Mouse (Mus musculus): ENCODE data around the gene Rmi2.

The Rmi2 gene

GRCm38 (mm10) chr16:10925591-10926180 is 90.8 kb downstream of the Rmi2 start:
- DNase-seq (ENCODE audit: low read depth) = no peak

- no peak for DNase-seq (ENCODE audit: low read depth)
Measured at GRCm38 (mm10) chr16:10927026-10927425, 92.2 kb downstream of the Rmi2 start.

GRCm38 (mm10) chr16:10933372-10933771 is 98.5 kb downstream of the Rmi2 start:
- DNase-seq (ENCODE audit: low read depth) = no peak

GRCm38 (mm10) chr16:10934047-10934446 is 99.2 kb downstream of the Rmi2 start:
- no peak for DNase-seq (ENCODE audit: low read depth)

GRCm38 (mm10) chr16:10936700-10937319 is 102.0 kb downstream of the Rmi2 start:
- no peak for DNase-seq (ENCODE audit: low read depth)

- no peak for DNase-seq (ENCODE audit: low read depth)
Measured at GRCm38 (mm10) chr16:10937497-10937896, 102.6 kb downstream of the Rmi2 start.

- DNase-seq (ENCODE audit: low read depth) = no peak
Measured at GRCm38 (mm10) chr16:10939932-10940331, 105.1 kb downstream of the Rmi2 start.

GRCm38 (mm10) chr16:10940661-10941060 is 105.8 kb downstream of the Rmi2 start:
- no peak for DNase-seq (ENCODE audit: low read depth)
